Mouse (Mus musculus): ENCODE measurements around the gene Ptprd. TPM values are rescaled to one million over a fixed set of nuclear protein-coding genes. Genes with fewer than 3 reads are reported as not detected.

The Ptprd gene
- polyA plus RNA-seq, 1 experiment from 2014 or later, result 30.4 TPM

DNA sequence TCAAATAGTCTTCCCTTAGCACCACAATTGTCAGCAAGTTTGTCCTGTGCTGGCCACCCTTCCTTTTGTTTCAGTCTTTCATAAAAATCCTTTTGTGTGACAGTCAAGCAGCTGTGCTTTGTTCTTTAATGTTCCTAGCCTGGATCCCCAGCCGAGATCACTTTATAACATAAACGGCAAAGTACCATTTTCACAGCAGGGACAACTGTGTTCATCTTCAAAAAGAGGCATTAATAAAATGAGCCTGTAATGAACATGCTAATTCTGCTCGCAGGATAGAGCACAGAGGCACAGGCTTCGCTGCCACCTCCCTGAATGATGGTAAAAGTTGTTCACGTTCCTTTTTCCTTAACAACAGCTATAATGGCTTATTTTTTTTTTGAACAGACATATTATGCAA lies 1972.7 kb downstream of the Ptprd start:
- no peaks in the 10 kb centered on the region for H3K27me3 ChIP-seq (ENCODE audit: control insufficient read depth, insufficient read depth, low read length)
- no peaks in the 10 kb centered on the region for H3K4me1 ChIP-seq (ENCODE audit: control insufficient read depth, insufficient read depth, low read length)
- no peak overlapping the region for H3K4me3 ChIP-seq (ENCODE audit: low read depth, low read length)
- no peak overlapping the region for H3K27ac ChIP-seq (ENCODE audit: low read length)
- no peak overlapping the region for H3K4me2 ChIP-seq (replicated peaks; ENCODE audit: low read depth, low read length)
- no peak overlapping the region for H3K9ac ChIP-seq (replicated peaks; ENCODE audit: low read depth, low read length)
- H3K9me3 ChIP-seq (ENCODE audit: control insufficient read depth, low read depth, low read length), result no peaks in the 10 kb centered on the region
- no peaks in the 10 kb centered on the region for H3K36me3 ChIP-seq (ENCODE audit: control insufficient read depth, insufficient read depth, low read length)
- 57% methylated on average over 5 of the region's 5 CpGs for WGBS
- no peak for ATAC-seq (ENCODE audit: insufficient number of reproducible peaks, insufficient read depth, low FRiP score, low read depth)

DNA sequence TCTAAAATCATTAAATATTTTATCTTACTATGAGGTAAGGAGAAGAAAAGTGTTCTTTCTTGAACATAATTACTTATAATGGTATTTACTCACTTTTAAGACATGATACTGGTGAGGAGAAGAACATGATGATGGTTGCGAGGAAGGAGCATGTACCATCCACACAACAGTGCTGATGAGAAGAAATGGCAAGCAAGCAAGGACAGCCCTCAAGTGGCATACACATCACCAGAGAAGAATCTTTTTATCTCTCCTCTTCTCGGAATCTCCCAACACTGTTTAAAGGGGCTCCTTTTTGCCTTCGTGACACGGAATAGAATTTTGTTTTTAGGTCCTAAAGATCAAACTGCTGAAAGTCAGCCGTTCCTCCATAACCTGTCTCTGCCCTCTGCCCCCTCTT lies 1973.2 kb downstream of the Ptprd start:
- no peaks in the 10 kb centered on the region for H3K27me3 ChIP-seq (ENCODE audit: control insufficient read depth, insufficient read depth, low read length)
- no peak overlapping the region for H3K4me3 ChIP-seq (ENCODE audit: low read depth, low read length)
- H3K4me1 ChIP-seq (ENCODE audit: control insufficient read depth, insufficient read depth, low read length), result no peaks in the 10 kb centered on the region
- WGBS, result 77% methylated on average over 5 of the region's 5 CpGs
- no peak overlapping the region for H3K9ac ChIP-seq (replicated peaks; ENCODE audit: low read depth, low read length)
- H3K36me3 ChIP-seq (ENCODE audit: control insufficient read depth, insufficient read depth, low read length), result no peaks in the 10 kb centered on the region
- no peaks in the 10 kb centered on the region for H3K9me3 ChIP-seq (ENCODE audit: control insufficient read depth, low read depth, low read length)
- H3K27ac ChIP-seq (ENCODE audit: low read length), result no peak overlapping the region
- ATAC-seq (ENCODE audit: insufficient number of reproducible peaks, insufficient read depth, low FRiP score, low read depth), result no peak
- no peak overlapping the region for H3K4me2 ChIP-seq (replicated peaks; ENCODE audit: low read depth, low read length)

DNA sequence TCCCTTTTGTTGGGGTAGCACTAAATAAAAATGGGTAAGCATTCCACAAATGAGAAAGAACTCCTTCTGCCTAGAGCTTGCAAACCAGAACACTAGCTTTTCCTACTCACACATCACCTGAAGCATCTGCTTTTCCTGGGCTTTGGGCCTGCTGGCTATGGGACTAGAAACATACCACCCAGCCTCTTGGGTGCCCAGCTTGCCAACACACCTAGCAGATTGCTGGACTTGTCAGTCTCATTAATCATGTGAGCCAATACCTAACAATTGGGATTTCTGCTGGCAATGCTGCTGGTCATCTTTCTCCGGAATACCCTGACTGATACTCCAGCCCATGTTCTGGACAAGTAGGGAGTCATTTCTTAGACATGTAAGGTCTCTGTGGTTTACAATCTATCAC lies 1973.9 kb downstream of the Ptprd start:
- Histone ChIP-seq H3K9me3 (ENCODE audit: control insufficient read depth, low read depth, low read length) (no peaks in the 10 kb centered on the region), H3K27ac (ENCODE audit: low read length) (no peak overlapping the region), H3K4me1 (ENCODE audit: control insufficient read depth, insufficient read depth, low read length) (no peaks in the 10 kb centered on the region), H3K4me3 (ENCODE audit: low read depth, low read length) (no peak overlapping the region), H3K27me3 (ENCODE audit: control insufficient read depth, insufficient read depth, low read length) (no peaks in the 10 kb centered on the region), H3K4me2 (replicated peaks; ENCODE audit: low read depth, low read length) (no peak overlapping the region), H3K9ac (replicated peaks; ENCODE audit: low read depth, low read length) (no peak overlapping the region), H3K36me3 (ENCODE audit: control insufficient read depth, insufficient read depth, low read length) (no peaks in the 10 kb centered on the region)
- WGBS, result 91% methylated on average over 1 of the region's 1 CpGs
- ATAC-seq (ENCODE audit: insufficient number of reproducible peaks, insufficient read depth, low FRiP score, low read depth), result no peak

DNA sequence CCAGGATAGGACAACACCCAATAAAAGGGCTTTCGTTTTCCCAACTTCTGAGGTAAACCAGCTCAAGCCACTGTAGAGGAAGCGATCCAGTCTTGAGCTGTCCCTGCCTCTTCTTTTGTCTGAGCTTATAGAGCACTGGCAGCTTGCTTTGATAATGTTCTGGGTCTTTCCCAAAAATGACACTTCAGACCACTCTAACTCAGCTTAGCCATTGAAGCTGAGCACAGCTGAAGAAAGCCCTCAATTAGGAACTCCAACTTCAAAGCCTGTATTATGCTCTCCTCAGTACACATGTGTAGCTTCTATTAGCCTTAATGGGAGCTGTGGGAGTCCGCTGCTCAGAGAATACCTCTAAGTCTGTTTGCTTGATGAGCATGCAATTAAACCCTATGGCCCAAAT lies 1988.0 kb downstream of the Ptprd start:
- ATAC-seq (ENCODE audit: insufficient number of reproducible peaks, insufficient read depth, low FRiP score, low read depth), result no peak
- Histone ChIP-seq H3K9ac (replicated peaks; ENCODE audit: low read depth, low read length) (no peak overlapping the region), H3K36me3 (ENCODE audit: control insufficient read depth, insufficient read depth, low read length) (no peaks in the 10 kb centered on the region), H3K4me1 (ENCODE audit: control insufficient read depth, insufficient read depth, low read length) (no peaks in the 10 kb centered on the region), H3K27ac (ENCODE audit: low read length) (no peak overlapping the region), H3K4me3 (ENCODE audit: low read depth, low read length) (no peak overlapping the region), H3K4me2 (replicated peaks; ENCODE audit: low read depth, low read length) (no peak overlapping the region), H3K9me3 (ENCODE audit: control insufficient read depth, low read depth, low read length) (no peaks in the 10 kb centered on the region), H3K27me3 (ENCODE audit: control insufficient read depth, insufficient read depth, low read length) (no peaks in the 10 kb centered on the region)
- WGBS, result 84% methylated on average over 3 of the region's 3 CpGs

DNA sequence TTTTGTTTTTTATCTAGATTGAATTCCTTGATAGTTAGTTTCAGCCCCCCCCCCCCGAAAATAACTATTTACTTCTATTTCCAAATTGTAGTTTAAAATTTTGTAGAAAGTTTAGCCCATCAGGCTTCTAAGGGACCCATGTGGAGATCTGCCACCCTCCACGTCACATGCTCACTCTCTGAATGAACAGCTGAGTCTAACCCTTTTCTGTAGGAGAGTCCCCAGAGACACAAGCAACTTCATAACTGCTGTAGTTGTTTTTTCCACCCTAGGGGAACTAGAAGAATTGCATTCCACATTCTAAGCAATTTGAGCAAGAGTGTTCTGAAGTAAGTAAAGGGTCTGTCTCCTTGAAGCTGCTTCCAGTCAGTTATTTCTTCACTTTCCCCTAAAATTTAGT lies 1989.2 kb downstream of the Ptprd start:
- H3K4me1 ChIP-seq (ENCODE audit: control insufficient read depth, insufficient read depth, low read length), result no peaks in the 10 kb centered on the region
- no peaks in the 10 kb centered on the region for H3K9me3 ChIP-seq (ENCODE audit: control insufficient read depth, low read depth, low read length)
- 68% methylated on average over 2 of the region's 2 CpGs for WGBS
- H3K36me3 ChIP-seq (ENCODE audit: control insufficient read depth, insufficient read depth, low read length), result no peaks in the 10 kb centered on the region
- ATAC-seq (ENCODE audit: insufficient number of reproducible peaks, insufficient read depth, low FRiP score, low read depth), result no peak
- H3K4me3 ChIP-seq (ENCODE audit: low read depth, low read length), result no peak overlapping the region
- no peak overlapping the region for H3K9ac ChIP-seq (replicated peaks; ENCODE audit: low read depth, low read length)
- no peak overlapping the region for H3K27ac ChIP-seq (ENCODE audit: low read length)
- H3K27me3 ChIP-seq (ENCODE audit: control insufficient read depth, insufficient read depth, low read length), result no peaks in the 10 kb centered on the region
- H3K4me2 ChIP-seq (replicated peaks; ENCODE audit: low read depth, low read length), result no peak overlapping the region

DNA sequence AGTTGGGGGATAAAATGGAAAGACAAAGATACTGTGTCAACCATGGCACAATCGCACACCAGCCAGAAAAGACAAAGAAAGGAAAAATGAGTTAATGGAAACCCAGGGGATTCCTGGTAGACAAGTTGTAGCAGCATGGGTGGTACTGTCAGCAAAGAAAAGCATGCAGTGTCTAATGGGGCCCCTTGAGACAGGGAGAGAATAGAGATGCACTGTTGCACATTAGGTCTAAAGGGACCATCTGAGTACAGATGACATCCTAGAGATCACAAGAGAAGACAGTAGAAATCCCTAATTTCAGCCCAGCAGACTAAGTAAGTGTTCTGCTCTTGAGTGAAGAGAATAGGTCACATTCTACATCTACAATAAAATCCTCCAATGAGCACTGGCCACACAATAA lies 1993.7 kb downstream of the Ptprd start:
- H3K27me3 ChIP-seq (ENCODE audit: control insufficient read depth, insufficient read depth, low read length), result no peaks in the 10 kb centered on the region
- no peak overlapping the region for H3K27ac ChIP-seq (ENCODE audit: low read length)
- no peak for ATAC-seq (ENCODE audit: insufficient number of reproducible peaks, insufficient read depth, low FRiP score, low read depth)
- no peak overlapping the region for H3K4me2 ChIP-seq (replicated peaks; ENCODE audit: low read depth, low read length)
- no peaks in the 10 kb centered on the region for H3K4me1 ChIP-seq (ENCODE audit: control insufficient read depth, insufficient read depth, low read length)
- WGBS, result 78% methylated on average over 1 of the region's 1 CpGs
- H3K4me3 ChIP-seq (ENCODE audit: low read depth, low read length), result no peak overlapping the region
- no peaks in the 10 kb centered on the region for H3K36me3 ChIP-seq (ENCODE audit: control insufficient read depth, insufficient read depth, low read length)
- H3K9ac ChIP-seq (replicated peaks; ENCODE audit: low read depth, low read length), result no peak overlapping the region
- H3K9me3 ChIP-seq (ENCODE audit: control insufficient read depth, low read depth, low read length), result no peaks in the 10 kb centered on the region

DNA sequence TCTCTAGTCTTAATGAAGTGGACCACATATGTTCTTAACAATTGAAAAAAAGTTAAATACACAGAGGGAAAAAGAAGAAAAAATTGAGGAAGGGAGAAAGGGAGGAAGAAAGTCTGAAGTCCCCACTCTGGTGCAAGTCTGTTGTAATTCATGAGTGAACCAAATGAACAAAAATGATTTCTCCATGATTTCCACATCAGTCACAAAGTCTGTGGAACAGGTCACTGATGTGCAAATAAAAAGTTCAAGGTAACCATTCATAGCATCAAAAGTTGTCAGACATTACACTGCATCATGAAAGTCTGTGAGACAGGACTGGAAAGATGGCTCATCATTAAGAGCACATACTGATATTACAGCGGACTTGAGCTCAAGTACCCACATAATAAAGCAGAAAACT lies 1996.6 kb downstream of the Ptprd start:
- no peaks in the 10 kb centered on the region for H3K9me3 ChIP-seq (ENCODE audit: control insufficient read depth, low read depth, low read length)
- H3K4me1 ChIP-seq (ENCODE audit: control insufficient read depth, insufficient read depth, low read length), result no peaks in the 10 kb centered on the region
- H3K4me2 ChIP-seq (replicated peaks; ENCODE audit: low read depth, low read length), result no peak overlapping the region
- no peaks in the 10 kb centered on the region for H3K36me3 ChIP-seq (ENCODE audit: control insufficient read depth, insufficient read depth, low read length)
- no peaks in the 10 kb centered on the region for H3K27me3 ChIP-seq (ENCODE audit: control insufficient read depth, insufficient read depth, low read length)
- H3K27ac ChIP-seq (ENCODE audit: low read length), result no peak overlapping the region
- no peak for ATAC-seq (ENCODE audit: insufficient number of reproducible peaks, insufficient read depth, low FRiP score, low read depth)
- H3K9ac ChIP-seq (replicated peaks; ENCODE audit: low read depth, low read length), result no peak overlapping the region
- 100% methylated on average over 1 of the region's 1 CpGs for WGBS
- no peak overlapping the region for H3K4me3 ChIP-seq (ENCODE audit: low read depth, low read length)

DNA sequence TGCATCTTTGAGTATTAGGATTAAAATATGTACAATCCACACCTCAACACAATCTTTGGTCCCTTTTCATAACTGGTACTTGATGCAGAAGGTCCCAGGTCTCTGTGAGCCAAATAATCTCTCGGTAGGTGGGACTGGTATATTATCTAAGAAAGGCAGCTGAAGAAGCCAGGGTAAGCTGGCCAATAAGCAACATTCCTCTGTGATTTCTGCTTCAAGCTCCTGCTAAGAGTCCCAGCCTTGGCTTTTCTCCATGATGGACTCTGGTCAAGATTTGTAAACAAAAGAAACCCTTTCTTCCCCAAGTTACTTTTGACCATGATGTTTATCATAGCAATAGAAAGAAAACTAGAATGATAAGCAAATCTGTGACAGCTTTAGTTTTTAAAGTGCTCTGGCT lies 2012.4 kb downstream of the Ptprd start:
- H3K4me2 ChIP-seq (replicated peaks; ENCODE audit: low read depth, low read length), result no peak overlapping the region
- H3K36me3 ChIP-seq (ENCODE audit: control insufficient read depth, insufficient read depth, low read length), result no peaks in the 10 kb centered on the region
- no peaks in the 10 kb centered on the region for H3K27me3 ChIP-seq (ENCODE audit: control insufficient read depth, insufficient read depth, low read length)
- no peak overlapping the region for H3K4me3 ChIP-seq (ENCODE audit: low read depth, low read length)
- no peak for ATAC-seq (ENCODE audit: insufficient number of reproducible peaks, insufficient read depth, low FRiP score, low read depth)
- H3K9ac ChIP-seq (replicated peaks; ENCODE audit: low read depth, low read length), result no peak overlapping the region
- 39% methylated on average over 1 of the region's 1 CpGs for WGBS
- no peaks in the 10 kb centered on the region for H3K9me3 ChIP-seq (ENCODE audit: control insufficient read depth, low read depth, low read length)
- no peak overlapping the region for H3K27ac ChIP-seq (ENCODE audit: low read length)
- no peaks in the 10 kb centered on the region for H3K4me1 ChIP-seq (ENCODE audit: control insufficient read depth, insufficient read depth, low read length)

DNA sequence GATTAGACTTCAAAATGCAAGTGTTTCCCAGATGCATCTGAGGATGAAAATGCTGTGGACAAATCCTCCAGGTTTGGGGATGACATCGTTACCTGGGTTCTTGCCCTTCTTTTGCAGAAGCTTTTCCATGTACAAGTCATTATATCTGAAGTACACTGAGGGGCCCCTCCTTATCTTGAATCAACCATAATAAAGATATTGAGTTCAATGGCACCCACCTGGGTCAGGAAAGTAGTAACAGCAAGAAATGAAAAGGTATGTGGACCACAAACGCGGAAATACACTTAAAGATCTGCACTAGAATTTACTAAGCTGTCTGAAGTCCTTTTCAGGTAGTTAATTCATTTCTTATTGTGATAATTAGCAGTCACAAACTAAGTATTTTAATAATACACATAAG lies 2017.0 kb downstream of the Ptprd start:
- no peak for ATAC-seq (ENCODE audit: insufficient number of reproducible peaks, insufficient read depth, low FRiP score, low read depth)
- no peak overlapping the region for H3K9ac ChIP-seq (replicated peaks; ENCODE audit: low read depth, low read length)
- WGBS, result 84% methylated on average over 3 of the region's 3 CpGs

More for the DNA sequence above, 2017.0 kb downstream of the Ptprd start:
- Histone ChIP-seq H3K27ac (ENCODE audit: low read length) (no peak overlapping the region), H3K4me3 (ENCODE audit: low read depth, low read length) (no peak overlapping the region), H3K27me3 (ENCODE audit: control insufficient read depth, insufficient read depth, low read length) (no peaks in the 10 kb centered on the region), H3K9me3 (ENCODE audit: control insufficient read depth, low read depth, low read length) (no peaks in the 10 kb centered on the region), H3K4me2 (replicated peaks; ENCODE audit: low read depth, low read length) (no peak overlapping the region), H3K4me1 (ENCODE audit: control insufficient read depth, insufficient read depth, low read length) (no peaks in the 10 kb centered on the region), H3K36me3 (ENCODE audit: control insufficient read depth, insufficient read depth, low read length) (no peaks in the 10 kb centered on the region)

Measured in stomach, embryonic 14.5 days (tissue).